Mouse (Mus musculus): ENCODE results near the gene Bglap2.
A peak's percentile ranks its signal among the peaks of the same experiment; 100 is the strongest.
"Not testable (repeated sequence)": the region's sequence is repeated elsewhere in the genome, so short reads cannot be mapped to it uniquely, and the experiment has no call there.

The Bglap2 gene

DNA sequence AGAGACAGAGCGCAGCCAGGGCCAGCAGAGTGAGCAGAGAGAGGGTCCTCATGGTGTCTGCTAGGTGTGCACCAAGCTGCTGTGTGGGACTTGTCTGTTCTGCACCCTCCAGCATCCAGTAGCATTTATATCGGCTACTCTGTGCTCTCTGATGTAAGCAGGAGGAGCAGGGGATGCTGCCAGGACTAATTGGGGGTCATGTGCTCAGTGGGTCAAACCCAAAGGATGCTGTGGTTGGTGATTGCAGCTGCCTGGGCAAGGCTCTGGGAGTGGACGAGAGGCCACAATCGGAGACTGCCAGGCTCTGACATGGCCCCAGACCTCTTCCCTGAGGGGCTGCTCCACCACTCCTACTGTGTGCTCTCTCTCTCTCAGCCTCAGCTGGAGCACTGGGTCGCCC, at the start of gene Bglap2:
TSS of gene Bglap2 (minus strand) at position 101 of the 400 bp plus-strand sequence.
- not testable (repeated sequence) for DNase-seq

DNA sequence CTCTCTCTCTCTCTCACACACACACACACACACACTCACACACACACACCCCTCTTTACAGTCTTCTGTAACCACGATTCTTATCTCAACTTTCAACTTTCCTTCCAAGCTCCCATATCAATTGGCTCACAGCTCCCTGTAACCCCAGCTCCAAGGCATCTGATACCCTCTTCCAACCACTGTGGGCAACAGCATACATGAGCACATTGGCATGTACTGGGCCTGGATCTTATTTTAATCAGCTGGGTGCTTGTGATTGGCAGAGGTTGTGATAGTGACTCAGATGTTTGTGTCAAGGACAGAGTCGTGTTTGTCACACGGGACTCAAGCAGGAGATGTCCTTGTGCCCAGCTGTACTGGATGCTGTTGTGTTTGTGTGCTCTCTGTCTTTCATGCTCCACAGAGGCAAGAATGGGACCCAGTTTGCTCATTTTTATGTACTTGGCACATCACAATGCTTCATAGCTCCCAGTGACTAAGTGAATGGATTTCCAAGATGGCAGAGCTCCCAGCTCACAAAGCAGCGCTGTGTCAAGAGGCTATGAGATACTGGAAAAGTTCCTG, 48.9 kb upstream of the Bglap2 start:
- no peak for DNase-seq

DNA sequence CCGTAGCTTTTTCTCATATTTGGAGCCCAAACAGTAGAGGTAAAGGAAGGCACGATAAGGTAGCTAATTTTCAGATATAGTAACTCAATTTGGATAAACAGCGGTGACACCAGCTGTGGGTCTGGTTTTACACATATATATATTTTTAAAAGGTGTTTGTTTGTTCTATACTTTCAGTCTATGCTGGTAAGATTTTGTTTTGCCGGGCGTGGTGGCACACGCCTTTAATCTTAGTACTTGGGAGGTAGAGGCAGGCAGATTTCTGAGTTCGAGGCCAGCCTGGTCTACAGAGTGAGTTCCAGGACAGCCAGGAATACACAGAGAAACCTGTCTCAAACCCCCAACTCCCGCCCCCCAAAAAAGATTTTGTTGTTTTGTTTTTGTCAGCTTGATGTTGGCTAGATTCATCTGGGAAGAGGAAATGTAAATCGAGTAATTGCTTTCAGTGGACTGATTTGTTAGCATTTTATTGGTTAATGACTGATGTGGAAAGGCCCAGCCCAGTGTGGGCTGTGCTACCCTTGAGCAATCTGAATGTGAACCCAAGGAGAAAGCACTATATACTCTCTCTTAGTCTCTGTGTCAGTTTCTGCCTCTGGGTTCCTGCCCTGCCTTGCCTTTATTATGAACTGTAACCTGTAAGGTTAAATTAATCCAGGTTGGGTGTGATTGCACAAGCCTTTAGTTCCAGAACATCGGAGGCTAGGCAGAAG, 47.4 kb upstream of the Bglap2 start:
- no peak for DNase-seq

DNA sequence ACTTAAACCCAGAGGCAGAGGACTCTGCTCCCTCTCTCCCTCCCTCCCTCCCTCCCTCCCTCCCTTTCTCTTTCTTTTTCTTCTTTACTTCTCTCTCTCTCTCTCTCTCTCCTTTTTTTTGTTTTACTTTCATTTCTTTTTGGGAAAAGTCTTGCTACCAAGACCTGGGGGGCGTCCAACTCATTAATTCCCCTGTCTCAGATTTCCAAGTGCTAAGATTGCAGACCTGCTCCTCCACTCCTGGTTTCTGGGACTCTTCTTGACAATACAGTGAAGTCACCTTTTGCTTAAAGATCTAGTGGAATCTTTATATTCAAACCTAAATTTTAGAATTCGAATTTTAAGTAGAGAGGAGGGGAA, 46.8 kb upstream of the Bglap2 start:
- no peak for DNase-seq

DNA sequence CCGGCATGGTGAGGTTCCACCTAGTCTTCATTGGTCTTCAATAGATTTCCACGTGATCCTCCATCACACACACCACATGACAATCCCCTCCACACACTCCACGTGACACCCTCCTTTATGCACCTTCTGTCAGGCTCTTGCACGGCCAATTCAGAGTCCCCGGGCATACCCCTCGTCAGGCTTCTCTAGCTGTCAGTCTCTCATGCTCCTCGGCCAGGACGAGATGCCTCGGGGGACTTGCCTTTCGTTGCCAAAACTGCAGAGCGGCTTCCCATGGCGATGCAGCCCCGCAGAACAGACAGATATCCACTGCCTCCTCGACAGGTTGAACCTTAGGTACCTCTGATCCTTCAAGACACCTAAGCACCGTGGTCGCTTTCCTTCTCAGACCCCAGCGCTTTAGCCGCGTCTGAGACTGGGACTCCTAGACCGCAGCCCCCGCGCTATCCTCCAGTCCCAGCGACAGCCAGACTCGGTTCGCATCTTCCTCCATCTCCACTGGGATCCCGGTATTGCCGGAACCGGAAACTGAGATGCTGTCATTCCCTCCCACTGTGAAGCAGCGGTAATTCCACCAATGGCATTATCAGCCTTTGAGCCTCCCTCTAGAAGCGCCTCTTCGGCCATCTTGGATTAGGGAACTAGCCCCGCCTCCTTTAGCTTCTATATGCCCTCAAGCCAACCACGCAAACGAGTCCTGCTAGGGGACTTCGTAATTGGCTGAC, 46.3 kb upstream of the Bglap2 start, which contains the start of gene Slc25a44:
TSS of gene Slc25a44 (minus strand) at position 535 of the 725 bp plus-strand sequence.
- DNase-seq, result peak; percentile 77 to 90

DNA sequence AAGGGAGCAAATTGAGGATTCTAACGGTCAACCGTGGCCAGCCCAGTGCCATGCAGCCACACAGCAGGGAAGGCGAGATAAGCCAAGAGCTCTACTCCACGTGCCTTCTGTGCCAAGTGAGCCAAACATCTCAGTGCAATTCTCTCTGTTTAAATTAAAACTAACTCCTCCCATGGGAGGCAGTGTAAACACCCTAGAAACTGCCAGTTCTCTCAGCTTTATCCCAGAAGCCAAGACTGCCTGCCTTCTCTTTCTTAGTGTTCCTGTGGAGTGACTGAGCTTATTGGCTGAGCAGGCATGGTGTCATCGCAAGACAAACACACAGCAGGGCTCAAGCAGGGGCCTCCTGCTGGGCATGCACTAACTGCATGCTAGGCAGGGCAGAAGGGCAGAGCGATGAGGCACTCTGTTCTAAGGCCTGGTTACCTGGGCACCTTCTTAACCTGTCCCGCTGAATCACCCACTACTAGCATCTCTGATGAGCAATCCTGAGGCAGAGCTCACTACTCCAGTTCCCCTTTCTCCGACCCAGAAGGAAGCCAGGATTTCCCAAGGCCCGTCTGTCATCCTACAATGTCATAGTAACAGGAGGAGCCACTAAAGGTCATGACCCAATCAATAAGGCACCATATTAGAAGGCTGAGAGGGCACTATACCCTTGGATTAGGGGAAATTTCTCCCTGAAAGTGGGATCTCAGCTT, 43.7 kb upstream of the Bglap2 start:
- no peak for DNase-seq

DNA sequence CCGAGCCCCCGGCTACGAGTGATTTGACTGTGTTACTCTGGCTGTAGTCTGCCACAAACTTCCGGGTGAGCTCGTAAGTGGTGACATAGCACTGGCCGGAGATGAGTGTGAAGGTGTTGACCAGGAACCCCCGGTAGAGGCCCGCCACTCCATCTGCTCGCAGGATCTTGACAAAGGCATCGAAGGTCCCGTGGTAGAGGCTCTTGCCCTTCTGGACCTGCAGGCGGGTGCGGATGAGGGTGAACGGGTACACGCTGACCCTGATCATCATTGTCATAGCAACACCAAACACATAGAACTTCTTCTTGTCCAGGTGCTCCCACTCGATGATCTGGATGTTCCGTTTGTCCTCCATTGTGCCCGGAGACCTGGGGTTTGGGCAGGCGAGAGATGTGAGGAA, 42.3 kb upstream of the Bglap2 start:
- no peak for DNase-seq

DNA sequence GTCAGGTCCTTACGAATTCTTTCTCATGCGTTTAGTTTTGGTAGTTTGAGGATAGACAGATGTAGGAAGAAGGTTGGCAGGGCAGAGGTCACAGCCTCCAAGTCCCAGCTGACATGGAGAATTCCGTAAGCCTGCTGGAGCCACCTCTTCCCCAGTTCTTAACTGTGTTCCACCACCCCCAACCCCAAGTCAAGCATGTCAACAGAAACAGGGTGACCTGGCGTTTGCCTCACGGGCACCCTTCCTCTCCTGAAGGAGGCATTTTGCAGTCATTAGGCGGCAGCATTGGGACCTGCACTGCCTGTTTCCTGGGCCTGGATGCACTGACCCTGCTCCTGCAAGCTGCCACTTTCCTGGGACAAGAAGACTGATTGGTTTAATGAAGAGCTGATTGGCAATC, 39.5 kb upstream of the Bglap2 start:
- DNase-seq, result no peak

DNA sequence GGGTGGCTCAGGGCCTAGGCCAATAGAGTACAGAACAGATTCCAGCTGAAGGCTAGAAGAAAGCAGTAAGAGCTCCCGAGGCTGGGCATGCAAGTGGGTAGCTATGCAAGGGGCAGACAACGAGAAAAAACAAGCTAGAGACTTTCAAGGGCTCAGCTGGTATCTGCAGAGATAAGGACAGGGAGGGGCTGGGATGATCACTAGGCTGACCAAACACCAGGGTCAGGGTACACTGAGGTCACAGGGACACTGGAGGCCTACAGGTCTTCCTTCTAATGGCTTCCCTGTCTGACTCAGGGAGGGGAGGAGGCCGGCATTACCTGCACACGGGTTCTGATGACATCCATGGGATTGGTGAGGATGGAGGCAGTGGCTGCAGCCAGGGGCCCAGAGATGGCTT, 37.2 kb upstream of the Bglap2 start:
- no peak for DNase-seq

DNA sequence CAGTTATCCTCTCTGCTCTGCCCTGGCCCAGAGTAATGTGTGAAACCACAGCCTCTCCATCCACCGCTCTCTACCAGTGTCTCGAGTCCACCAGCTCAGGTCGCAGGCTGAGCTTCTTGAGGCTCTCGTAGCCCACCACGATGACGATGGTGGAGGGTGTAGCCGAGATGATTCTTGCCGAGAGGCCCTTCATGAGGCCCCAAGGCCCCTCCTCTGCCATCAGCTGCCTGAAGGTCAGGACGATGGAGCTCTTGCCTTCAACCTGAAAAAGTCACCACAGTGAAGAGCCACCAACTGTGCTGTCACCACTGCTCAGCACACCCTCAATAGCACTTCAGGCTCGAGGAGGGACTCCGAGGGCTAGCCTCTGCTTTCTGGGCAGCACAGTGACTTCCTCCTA, 34.1 kb upstream of the Bglap2 start:
- DNase-seq, result no peak

DNA sequence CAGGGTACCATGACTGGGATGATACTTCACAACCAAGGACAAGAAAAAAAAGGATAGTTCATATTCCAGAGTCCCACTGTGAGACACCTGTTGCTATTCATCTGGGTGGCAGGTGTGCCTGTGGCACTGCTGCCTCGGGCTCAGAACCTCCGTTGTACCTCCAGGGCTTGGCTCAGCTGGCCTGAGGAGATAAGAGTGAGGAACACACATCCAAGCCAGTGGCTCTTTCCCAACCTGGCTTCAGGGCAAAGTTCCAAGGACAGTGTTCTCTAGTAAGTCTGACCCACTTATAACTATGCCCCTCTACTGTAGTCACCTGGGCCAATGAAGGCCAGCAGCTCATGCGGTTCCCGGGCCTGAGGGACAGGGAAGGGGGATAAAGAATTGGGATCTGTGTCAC, 33.2 kb upstream of the Bglap2 start:
- no peak for DNase-seq

DNA sequence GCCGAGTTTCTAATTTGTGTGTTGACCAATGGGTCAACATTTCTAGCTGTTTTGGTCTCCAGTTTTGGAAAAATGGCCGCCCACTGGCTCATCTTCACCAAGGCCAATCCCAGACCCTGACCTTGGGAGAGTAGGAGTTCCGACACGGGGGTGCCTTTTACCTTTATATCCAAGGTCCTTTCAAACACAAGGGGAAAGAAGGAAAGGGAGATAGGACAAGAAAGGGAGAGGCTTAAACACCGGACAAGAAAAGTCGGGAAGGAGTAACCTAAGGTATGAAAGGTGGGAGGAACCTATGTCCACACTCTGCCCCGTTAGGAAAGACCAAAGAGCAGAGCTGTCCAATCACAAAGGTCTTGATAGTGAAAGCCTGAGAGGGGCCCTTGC, 32.1 kb upstream of the Bglap2 start:
- no peak for DNase-seq

DNA sequence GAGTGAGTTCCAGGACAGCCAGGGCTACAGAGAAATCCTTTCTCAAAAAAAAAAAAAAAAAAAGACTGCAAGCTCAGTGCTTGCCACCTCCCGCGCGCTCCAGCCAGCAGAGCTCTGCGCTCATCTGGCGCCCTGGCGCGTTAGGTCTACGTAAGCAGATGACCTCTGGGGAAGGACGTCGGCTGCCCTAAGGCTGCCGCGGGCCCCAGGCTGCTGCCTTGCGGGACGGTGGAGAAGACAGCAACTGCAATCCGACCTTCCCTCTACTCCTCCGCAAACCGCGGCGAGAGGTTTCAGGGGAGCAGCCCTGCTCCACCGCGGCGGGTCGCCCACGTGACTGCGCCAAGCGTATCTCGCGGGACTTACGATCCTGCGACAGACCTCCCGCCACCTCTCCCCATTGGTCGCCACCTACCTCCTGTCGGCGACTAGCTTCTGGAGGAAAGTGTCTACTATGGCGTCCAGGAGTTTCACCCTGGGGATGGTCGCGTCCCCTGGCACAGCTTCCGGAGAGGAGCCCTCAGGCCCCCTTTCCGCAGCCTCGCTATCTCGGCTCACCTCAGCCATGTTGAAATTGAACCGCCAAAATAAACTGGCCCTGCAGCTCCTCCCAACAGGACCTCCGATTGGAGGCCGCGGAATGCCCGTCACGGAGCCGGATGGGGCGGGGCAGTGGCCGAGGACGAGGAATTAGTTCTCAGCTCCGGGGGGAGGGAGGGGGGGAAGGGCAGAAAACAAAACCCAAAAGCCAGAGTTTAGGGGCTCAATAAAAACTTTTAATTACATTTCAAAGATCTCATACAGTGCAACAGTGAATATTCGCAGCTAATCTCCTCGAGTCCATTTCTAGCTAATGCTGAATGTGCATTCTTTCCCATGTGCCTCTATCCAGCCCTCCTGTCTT, 31.5 kb upstream of the Bglap2 start, which contains the start of gene Pmf1:
TSS of gene Pmf1 (minus strand) at position 591 of the 904 bp plus-strand sequence.
- peak; percentile 85 to 89 for DNase-seq

DNA sequence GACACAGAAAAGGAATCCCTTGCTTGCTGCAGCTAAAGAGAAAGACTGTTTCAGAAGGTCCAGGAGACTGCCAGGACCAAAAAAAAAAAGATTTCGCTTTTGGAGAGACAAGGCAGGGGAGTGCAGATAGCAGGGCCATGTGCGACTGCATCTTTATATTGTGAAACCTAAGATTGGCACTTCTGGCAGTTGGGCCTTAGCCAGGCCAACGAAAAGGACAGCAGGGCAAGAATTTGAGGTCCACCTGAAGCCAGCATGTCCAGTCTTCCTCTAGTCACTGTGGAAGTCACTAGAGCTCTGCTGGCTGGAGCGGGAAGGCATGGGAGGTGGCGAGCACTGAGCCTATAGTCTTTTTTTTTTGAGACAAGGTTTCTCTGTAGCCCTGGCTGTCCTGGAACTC, 30.5 kb upstream of the Bglap2 start:
- no peak for DNase-seq

DNA sequence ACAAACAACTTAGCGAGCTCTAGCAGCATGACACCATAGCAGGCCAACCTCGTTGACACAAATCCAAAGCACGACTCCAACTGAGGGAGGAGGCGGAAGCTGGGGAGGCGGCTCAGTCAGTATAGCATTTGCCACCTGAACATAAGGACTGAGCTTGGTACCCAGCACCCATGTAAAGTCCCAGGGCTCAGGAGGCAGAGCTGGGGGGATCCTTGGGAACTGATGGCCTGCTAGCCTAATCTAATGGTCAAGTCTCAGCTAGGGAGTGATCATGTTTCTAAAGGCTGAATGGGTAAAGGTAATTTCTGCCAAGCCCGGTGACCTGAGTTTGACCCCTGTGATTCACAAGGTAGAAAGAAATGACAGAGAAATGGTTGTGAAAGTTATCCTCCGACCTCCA, 29.0 kb upstream of the Bglap2 start:
- no peak for DNase-seq

DNA sequence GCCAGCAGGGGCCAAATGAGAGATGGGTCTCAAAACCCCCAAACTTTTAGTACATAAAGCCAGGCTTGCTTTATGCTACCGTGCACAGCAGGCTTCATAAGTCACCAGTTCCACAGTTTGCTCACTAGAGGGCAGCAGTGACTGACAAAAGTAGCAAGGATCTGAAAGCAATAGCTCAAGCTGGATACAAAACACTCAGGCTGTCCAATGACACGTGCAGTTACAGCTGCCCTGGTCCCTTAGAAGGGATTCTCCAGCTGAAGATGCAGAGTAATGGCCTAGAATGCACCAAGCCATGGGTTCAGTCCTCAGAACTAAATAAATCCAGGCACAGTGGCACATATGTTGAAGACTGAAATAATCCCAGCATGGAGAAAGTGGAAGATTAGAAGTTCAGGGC, 28.6 kb upstream of the Bglap2 start:
- DNase-seq, result peak in 1 of 2 experiments; percentile 45

DNA sequence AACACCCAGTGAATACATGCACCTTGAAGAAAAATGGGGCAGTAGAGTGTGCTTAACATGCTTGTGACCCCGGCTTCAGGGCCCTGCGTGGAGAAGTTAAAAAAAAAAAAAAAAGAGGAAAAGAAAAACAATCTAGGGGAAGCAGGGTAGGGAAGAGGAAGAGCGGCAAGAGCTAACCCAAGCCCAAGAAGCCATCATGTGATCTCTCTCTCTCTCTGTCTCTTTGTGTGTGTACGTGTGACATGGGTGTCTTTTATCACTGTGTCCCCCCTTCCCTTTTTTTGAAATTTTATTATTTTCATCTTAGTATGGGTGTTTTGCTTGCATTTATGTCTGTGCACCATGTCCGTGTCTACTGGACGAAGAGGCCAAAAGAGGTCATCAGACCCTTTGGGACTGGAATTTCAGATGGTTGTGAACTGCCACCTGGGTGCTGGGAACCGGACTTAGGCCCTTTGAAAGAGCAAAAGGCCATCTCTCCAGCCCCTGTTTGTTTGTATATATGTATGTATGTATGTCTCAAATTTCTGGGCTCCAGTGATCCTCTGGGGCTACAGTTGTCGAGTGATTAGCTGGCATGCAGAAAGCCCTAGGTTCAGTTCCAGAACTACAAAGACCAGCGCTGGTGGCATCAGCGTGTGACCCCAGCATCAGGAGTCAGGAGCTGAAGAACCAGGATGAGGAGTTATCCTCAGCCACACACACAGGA, 25.2 kb upstream of the Bglap2 start:
- no peak for DNase-seq

DNA sequence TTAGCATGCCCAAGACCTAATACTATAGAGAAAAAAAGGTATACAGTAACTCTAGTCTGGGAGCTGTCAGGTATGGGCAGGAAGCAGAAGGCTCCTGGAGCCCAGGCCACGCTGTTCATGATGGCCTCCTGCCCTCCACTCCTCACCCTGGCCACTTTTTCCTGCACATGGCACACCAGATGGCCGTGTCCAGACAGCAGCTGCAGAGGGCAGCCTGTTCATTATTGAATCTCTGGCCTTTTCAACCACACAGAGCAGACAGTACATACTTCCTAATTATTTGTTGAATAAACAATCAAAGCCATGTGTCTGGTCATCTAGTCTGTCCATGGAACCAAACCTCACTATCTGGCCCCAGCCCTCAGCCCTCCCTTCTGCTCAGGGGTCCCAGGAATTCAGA, 20.2 kb upstream of the Bglap2 start:
- DNase-seq, result no peak

DNA sequence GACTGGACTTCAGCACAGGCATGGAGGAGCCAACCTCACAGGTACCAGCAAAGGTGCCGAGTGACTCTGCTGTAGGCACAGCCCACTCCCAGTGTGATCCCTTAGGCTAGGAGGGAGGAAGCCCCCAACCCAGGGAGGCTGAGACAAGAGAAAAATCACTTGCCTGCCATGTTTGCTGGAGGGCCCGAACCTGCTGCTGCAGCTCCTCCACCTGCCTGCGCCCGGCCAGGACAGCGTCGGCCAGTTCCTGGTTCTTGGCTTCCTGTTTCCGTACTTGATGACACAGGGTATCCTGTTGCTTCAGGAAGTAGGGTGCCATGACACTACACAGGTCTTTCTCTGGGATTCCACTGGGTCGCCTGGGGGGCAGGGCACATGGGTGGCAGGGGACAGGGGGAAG, 17.2 kb upstream of the Bglap2 start:
- peak; percentile 15 to 19 for DNase-seq

DNA sequence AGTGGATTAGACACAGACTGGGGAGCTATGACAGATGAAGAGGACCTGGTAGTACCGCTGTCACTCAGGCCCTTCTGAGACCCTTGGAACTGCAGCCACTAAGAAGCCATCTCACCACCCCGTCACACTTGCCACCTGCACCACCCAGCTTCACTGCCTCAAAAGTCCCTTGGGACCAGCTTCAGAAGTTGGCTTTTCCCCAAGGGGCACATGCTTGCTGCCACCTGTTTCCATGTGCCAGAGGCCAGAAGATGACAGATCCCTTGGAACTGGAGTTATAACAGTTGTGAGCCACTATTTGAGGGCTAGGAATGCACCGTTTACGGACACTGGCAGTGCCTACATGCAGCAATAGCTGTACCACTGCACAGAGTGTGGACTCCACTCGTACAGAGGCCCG, 16.8 kb upstream of the Bglap2 start:
- DNase-seq, result peak; percentile 37 to 49

DNA sequence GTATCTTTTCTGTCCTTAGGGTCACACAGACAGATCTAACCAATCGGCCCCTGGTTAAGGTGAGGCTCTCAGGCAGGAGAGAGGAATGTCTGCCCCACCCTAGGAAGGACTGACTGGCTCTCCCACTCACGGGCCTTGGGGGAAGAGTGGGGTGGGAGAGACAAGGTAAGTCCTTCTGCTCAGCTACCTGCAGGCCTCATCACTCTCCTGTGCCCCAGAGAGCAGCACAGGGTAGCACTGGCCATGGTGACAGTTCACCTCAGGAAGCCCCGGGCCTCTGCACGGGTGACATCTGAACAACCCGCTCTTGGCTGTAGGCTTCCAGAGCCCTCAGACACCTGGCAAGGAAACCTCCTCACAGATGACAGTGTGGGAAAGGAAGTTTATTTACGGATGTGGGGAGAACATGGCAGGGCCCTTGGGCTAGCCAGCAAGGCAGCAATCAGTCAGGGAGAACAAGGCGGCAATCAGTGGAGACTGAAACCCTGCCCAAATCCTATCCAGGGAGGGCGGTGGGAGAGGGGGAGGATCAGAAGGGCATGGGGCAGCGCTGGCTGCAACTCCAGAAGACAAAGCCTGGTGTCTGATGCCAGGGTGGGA, 15.4 kb upstream of the Bglap2 start:
- DNase-seq, result no peak

All from spleen, adult 18-20 months (tissue).